Mouse (Mus musculus): ENCODE results near the gene Emsy. TPM values are rescaled to one million over a fixed set of nuclear protein-coding genes. Genes with fewer than 3 reads are reported as not detected.

The Emsy gene
- total RNA-seq, 2 experiments from 2014 or later, result 58.1 to 70.0 TPM

DNA sequence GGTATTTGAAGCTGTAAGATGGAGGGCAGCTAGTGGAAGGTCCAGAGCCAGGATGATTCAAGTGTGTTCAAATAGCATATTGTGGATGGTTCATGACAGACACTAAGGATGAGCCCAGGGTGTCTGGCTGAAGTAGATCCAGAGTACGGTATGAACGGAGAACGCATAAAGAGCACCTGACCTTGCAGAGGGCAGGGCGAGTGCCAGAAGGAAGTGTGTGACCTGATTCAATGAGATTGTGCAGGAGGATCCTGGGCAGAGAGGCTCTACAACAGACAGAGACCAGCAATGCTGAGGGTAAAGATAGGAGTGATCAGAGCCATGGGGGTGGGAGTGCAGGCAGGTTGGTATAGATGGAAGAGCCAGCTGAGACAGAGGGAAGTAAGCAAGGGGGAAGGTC, 14.2 kb upstream of the Emsy start:
- no peak for DNase-seq (ENCODE audit: extremely low spot score in 1 of 2, low spot score in 1 of 2)

DNA sequence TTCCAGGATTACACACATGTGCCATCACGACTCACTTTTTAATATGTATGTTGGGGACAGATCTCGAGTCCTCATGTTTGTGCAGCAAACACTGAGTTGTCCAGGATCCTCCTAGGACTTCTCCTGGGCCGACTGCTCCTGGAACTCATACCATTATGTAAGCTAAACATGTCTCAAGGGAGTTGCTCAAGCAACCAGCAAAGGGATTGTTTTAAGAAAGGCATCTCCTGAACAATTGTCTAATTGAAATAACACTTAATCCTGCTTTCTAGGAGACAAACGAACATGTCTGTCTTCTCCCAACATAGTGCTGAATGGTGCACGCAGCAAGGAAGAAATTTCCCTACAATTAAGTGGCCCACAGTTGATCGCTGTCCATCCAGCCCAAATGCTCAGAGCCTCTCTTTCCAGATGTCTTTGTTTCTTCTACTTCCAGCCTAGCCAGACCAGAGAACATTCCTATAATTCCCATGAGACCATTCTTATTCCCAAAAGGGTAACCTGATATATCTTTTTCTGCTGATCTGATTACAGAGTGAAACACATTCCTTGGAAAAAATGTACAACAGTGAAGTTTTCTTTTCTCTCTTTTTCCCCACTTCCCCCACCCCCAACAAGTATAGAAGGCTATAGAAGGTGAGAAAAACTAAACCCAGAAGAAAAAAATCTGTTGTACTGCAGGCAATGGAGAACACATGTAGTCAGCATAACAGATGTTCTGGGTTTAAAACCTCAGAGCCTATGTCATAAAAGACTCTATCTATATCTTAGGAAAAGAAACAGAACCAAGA, 11.6 kb upstream of the Emsy start:
- no peak for DNase-seq (ENCODE audit: extremely low spot score in 1 of 2, low spot score in 1 of 2)

DNA sequence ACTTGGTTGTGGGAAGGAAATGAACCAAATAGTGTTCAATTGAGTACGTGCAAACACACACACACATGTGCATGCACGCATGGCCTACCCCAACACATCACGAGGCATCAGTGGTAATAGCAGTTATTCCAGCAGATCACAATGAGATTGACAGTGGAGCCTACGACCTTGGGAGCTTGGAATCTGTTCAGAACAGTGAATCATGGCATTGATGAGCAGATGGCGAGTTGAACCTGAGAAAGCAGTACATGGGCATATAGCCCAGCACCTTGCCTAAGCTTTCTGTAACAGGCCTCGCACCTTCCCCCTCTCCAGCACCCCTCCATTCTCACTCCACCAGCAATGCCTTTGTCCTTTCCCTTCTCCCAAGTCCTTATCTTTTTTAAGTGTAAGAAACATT, 9.1 kb upstream of the Emsy start:
- no peak for DNase-seq (ENCODE audit: extremely low spot score in 1 of 2, low spot score in 1 of 2)

DNA sequence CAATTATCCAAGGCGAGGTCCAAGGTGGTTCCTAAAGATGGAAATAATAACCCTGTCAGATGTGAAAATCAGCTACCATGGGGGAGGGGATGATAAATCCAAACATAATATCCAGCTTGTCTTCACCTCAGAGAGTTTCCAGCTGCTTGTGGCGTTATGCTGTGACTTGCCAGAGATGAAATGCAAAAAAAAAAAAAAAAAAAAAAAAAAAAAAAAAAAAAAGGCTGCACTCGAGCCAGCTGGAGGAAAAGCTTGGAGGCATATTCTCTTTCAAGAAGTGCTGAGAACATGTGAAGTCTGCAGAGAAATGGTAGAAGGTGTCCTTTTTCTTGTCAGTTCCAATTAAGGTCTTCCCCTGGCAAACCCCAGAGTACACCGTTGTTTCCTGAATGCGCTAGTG, 8.6 kb upstream of the Emsy start:
- DNase-seq (ENCODE audit: extremely low spot score in 1 of 2, low spot score in 1 of 2), result no peak

DNA sequence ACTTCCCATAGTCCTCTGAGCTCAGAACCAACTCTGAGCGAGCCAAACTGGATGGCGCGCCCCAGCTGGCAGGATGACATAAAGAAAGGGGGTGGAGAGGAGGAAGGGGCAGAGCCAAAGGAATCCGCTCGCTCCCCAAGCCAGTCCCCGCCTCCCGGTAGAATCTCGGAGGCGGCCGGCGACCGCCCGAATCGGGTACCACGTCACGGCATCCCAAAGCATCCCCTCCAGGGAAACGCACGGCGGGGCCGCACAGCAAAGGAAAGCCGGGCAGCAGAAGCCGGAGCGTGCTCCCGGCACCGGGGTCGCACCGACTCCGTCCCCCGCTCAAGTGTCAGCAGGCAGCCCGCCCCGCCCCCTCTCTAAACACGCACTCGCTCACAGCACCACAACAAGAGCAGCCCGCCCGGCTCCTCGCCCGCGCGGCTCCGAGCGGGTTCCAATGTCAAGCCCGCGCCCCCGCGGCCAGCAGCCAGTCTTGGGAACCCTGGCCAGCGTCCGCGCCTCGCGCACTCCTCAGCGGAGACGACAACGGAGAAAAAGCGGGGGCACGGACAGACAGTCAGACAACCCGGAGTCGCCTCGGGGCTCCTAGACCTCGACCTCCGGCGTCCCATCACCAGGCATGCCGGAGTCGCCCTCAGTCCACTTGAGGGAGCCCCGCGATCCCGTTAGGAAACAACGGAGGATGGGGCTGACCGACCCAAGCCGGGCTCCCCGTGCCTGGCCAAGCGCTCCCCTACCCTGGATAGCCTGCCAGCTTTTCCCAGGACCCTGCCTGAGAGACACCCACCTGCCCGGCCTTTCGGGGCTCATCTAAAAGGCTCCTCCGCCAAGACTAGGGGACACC, 677 bp downstream of the Emsy start:
- DNase-seq (ENCODE audit: extremely low spot score in 1 of 2, low spot score in 1 of 2), result peak; percentile 60 to 75

DNA sequence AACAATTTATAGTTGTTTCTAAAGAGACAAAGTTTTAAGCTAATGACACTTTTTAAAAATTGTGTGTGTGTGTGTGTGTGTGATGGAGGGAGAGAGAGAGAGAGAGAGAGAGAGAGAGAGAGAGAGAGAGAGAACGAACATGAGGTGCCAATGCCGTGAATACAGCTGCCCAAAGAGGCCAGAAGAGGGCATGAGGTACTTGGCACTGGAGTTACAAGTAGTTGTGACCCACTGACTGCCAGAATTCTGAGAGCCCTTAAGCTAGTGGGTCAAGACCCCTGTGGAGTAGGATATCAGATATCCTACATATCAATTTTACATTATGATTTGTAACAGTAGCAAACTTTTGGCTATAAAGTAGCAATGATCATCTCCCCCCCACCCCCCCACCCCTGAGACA, 4.9 kb downstream of the Emsy start:
- DNase-seq (ENCODE audit: extremely low spot score in 1 of 2, low spot score in 1 of 2), result no peak

DNA sequence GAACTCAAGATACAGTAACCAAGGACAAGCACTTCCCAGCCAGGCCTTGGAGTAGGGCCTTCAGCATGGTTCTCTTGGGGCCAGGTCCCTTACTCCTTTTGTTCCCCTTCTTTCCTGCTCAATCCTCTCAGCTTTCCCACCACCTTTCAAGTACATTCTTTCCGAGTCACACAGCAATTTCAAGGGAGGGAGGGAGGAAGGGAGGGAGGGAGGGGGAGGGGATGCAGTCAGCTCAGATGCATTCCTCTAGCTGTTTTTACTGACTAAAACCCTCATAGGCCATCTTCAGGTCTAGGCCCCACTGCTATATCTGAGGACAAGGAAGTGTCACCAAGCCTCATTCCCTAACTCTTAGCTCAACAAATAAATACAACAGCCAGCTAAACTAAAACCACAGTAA, 12.3 kb downstream of the Emsy start:
- DNase-seq (ENCODE audit: extremely low spot score in 1 of 2, low spot score in 1 of 2), result no peak

DNA sequence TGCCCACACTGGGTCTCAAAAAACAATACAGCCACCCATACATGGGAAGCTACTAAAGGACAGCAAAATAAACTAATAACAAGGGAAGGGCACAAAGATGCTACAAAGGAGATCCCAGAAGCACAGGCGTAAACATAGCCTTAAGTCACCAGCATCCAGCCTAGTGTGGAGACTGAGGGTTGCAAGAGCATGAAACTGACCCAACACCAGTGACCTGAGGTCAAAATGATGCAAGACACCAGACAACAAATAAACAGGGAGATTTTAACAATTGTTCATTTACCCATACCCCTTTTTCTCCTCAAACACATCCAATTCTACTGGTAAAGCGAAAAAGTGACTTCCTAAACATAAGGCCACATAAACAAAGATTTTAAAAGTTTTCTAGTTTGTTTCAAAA, 20.0 kb downstream of the Emsy start:
- no peak for DNase-seq (ENCODE audit: extremely low spot score in 1 of 2, low spot score in 1 of 2)

DNA sequence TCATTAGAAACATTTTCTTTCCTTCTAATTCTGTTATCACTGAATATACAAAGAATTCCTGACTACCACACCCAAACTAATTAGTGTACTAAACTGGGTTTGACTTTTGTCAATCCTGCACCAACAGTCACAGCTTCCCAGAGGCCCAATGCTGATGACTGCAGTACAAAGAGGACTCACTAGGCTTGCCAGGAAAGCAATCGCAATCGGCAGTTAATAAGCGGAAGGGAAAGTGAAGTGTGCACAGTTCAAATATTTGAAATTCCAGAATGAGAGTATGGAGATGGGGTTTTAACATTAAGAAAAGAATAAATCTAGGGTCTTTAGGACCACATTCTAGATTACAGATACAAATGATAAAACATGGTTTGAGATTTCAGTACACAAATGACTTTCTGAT, 23.6 kb downstream of the Emsy start:
- no peak for DNase-seq (ENCODE audit: extremely low spot score in 1 of 2, low spot score in 1 of 2)

DNA sequence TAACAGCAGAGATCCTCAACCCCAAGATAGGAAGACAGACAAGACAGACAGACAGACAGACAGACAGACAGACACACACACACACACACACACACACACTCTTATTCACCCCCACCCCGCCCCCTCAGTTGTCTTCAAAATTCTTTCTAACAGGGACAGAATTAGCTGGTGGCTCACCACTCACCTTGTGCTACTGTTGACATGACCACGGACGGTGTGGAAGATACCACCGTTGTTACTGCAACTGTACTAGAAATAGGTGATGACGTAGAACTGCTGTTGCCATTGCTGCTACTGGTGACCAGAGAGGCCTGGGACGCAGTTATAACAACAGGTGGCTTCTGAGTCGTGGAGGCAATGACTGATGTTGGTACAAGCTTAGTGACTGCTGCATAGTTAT, 26.6 kb downstream of the Emsy start:
- DNase-seq (ENCODE audit: extremely low spot score in 1 of 2, low spot score in 1 of 2), result no peak

DNA sequence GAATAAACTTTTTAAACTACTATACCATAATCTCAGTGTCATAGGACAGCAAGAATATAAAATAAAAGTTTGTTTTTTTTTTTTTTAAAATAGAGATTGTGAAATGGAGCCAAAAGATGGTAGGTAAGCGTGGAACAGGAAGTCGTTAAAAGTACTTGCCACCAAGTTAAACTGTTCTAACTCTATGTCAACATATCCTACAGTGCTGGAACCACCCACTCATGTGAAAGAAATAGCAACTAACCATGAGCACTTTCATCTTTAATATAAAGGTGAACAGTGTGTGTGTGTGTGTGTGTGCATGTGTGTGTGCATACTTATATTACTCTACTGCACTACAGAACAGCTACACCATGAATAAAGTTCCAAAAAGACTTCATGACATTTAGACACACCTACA, 38.8 kb downstream of the Emsy start:
- no peak for DNase-seq (ENCODE audit: extremely low spot score in 1 of 2, low spot score in 1 of 2)

DNA sequence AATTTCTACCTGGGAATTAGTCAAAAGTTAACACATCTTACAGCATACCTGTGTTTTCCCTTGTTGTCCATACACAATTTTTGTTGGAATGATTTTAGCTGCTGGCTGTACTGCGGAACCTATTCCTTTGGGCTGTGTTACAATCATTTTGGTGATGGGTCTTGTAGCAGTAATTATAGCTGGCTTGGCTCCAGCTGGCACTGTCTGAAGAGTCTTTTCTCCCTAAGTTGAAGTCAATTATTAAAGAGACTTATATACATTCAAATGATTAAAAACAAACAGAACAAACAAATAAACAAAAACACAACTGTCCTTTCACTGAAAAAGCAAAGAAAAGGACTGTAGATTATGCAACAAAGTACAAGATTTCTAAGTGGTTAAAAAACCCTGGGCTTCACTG, 43.6 kb downstream of the Emsy start:
- no peak for DNase-seq (ENCODE audit: extremely low spot score in 1 of 2, low spot score in 1 of 2)

DNA sequence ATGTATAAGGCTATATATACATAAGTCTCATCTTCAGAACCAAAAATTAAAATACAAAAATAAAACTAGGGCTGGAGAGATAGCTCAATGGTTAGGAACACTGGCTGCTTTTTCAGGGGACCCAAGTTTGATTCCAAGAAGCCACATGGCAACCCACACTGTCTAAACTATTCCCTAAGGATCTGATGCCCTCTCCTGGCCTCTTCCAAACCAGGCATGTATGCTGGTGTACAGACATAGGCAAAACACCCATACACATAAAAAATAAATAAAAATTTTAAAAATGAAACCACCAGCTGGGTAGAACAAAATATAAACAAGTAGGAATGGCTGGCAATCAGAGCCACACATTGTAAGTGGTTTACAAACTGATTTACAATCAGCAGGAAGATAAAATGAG, 48.1 kb downstream of the Emsy start:
- no peak for DNase-seq (ENCODE audit: extremely low spot score in 1 of 2, low spot score in 1 of 2)

DNA sequence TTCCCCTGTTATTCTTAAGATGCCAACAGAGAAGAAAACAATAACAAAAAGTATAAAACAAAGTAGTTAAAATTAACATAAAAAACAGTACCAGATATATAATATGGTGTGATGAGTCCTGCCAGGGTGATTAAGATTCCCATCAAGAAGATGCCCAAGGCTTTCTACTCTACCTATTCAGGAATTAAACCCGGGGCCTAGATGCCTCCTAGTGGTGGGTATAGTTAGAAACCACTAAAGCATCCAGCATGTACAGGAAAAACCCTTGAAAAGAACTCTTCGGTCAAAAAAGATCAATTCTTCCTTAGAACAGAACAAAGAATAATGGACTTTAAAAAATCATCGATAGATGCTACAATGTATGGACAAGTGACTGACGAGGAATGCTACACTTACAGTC, 49.4 kb downstream of the Emsy start:
- no peak for DNase-seq (ENCODE audit: extremely low spot score in 1 of 2, low spot score in 1 of 2)

DNA sequence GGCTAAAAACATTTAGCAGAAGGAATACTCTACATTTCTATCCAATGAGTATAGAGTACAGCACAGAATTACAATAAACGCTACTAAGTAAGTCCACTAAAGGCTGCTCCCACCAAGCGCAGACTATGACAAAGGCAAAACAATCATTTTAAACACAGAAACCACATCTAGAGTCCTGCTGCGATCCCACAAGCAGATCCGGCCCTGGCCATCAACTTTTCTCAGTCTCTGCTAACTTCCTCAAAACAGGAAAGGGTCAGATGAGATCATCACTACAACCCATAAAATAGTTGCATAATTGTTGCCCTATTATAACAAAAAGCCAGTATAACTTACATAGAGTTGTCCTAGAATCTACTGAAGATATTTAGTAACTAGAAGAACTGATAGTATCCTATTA, 54.9 kb downstream of the Emsy start:
- no peak for DNase-seq (ENCODE audit: extremely low spot score in 1 of 2, low spot score in 1 of 2)

DNA sequence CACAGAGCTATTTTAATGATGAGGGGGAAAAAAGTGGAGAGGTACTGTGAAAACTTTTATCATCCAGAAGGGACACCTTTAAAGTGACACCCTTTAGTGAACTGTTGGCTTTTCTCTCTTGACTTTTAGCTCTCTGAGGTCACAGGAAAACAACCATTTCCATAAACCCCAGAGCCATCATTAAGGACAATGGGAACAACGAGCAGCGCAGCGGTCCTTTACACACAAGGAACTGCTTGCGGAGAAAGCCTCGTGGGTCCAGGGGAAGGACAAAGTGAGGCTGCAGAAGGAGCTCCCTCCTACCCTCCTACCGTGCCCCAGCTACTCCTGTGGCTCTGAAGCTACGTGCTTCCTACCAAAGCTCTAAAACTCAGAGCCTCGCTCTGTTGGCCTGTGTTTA, 59.2 kb downstream of the Emsy start:
- DNase-seq (ENCODE audit: extremely low spot score in 1 of 2, low spot score in 1 of 2), result no peak

DNA sequence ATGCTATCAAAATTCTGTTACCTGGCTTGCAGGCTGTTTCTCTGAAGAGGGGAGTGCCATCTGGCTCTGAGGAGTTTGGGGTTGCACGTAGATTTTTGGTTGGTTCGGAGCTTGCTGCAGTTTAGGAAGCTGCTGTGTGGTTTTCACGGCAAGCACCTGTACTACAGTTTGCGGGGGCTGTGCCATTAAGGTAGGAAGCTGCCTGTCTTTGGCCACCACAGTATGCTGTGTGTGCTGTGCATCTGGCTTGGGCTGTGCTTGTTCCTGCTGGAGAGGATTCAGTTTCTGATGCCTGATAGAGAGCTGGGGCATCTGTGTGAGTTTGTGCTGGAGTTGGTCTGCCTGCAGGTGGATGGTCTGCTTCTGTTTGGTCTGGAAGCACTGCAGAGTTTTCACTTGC, 61.9 kb downstream of the Emsy start:
- no peak for DNase-seq (ENCODE audit: extremely low spot score in 1 of 2, low spot score in 1 of 2)

DNA sequence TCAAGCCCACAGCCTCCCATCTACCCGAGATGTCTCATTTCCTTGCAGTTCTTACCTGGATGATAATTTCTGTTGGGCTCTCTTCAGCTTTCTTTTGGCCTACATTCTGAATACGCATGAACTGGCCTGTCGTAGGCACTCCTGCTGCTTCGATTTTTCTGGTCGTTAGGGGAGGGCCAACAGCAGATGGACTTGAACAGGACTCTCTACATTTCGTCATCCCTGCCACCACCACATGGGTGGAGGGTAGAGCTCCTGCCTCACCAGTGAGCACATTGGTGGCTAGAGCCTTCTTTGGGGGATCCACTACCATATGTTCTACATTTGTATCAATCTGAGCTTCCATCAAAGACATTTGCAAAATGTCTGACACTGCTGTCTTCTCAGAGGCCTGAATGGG, 63.3 kb downstream of the Emsy start:
- no peak for DNase-seq (ENCODE audit: extremely low spot score in 1 of 2, low spot score in 1 of 2)

DNA sequence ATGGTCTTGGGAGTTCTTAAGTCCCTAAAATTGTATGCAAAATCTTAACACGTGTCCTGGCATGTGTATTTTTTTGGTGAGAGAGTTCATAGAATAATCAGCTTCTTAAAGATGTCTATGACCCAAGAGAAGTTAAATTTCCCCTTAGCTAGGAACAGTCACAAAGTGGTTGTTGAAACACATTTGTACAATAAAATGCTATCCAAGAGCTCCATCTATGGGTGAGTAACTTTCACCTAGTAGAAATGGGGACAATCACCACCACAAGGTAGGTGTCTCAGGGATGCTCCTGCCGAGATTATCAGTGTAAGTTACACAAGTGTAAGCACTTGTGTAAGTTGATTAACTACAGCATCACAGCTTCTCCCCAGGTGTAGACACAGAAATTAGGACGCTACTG, 67.6 kb downstream of the Emsy start:
- DNase-seq (ENCODE audit: extremely low spot score in 1 of 2, low spot score in 1 of 2), result no peak

DNA sequence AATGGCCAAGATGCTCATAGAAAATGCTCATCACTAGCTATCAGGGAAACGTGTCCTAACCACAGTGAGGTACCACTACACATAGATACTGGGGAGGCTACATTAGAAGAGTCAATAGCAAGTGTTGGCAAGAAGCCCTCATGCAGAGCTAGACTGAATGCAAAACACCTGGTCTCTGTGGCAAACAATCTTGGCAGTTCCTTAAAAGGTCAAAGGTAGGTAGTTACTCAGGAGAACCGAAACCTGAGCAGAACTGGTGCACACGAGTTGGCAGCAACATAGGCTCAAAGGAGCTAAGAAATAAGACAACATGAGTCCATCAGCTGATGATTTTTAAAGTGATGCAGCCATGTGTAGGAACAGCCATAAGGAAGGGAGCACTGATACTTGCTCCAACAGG, 70.3 kb downstream of the Emsy start:
- DNase-seq (ENCODE audit: extremely low spot score in 1 of 2, low spot score in 1 of 2), result no peak

DNA sequence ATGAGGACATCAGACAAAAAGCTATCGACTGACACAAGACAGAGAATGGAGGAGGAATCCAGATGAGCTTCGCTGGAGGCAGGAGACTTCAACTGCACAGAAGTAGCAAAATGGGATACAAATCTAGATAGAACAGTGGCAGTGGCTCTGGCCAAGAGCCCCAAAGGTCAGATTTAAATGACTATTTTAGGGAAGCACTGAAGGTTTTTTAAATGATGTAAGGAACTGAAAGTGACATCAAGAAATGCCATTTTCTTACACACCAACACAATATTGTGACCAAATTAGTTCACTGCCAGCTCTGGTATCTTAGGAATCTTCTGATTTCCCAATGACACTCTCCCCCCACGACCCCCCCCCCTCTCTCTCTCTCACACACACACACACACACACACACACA, 72.0 kb downstream of the Emsy start:
- no peak for DNase-seq (ENCODE audit: extremely low spot score in 1 of 2, low spot score in 1 of 2)

DNA sequence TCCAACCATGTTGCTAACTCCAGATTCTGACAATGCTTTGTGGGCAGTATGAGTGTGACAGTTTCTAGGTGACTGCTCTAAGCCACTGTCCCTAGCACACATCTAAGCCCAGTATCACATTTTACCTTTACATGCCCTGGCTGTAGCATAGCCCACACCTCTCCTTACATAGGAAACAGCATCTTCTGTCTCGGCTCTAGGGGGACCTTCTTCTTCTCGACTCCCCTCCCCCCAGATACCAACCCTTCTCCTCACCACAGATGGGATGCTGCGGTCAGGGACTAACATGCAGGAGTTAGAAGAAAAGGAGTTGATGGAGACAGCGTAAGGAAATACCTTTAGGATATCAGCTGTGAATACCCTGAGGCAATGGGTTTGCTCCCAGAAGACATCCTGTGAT, 75.3 kb downstream of the Emsy start:
- DNase-seq (ENCODE audit: extremely low spot score in 1 of 2, low spot score in 1 of 2), result no peak
